8 mouse cellular contexts compared by ENCODE assay signal in the genomic region with DNA sequence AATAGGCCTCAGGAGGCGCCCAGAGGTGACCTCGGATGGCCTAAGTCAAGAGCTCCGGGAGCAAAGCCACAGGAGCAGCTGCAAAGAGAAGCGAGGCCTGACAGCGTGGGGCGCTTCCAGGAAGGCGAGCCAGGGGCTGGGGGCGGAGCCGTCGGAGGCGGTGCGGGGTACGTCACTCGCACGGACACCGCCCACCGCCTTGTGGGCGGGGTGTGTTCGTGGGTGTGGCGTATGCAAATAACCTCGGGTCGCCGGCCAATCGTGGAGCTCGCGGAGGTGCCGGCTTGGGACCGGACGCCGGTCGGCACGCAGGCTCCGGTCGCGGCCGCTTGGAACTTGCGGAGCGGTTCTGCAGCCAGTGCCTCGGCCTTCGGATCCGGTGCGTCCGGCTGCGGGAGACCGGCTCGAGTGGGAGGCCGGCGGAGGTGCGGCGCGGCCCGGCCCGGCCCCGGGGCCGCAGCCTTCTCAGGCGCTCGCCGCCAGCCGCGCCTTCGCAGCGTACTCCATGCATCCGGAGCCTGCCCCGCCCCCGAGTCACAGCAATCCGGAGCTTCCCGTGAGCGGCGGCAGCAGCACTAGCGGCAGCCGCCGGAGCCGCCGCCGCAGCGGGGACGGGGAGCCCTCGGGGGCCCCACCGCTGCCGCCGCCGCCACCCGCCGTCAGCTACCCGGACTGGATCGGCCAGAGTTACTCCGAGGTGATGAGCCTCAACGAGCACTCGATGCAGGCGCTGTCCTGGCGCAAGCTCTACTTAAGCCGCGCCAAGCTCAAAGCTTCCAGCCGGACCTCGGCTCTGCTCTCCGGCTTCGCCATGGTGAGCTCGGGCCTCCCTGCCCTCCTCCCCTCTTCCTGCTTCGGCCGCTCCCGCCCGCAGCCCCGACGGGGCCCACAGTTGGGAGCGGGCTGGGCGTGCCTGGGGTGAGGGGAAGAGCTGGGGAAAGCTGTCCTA. TPM values are rescaled to one million over a fixed set of nuclear protein-coding genes. Genes with fewer than 3 reads are reported as not detected.
DNase-seq lines count a peak whose midpoint lies in the region; ATAC-seq lines count a peak whose summit lies in the region.

Gene Orai1 (plus strand): TSS at position 322 of the 949 bp plus-strand sequence.

- peak within 1 kb of the TSS; percentile 86 for H3K4me3 ChIP-seq in lung, embryonic 16.5 days (ENCODE audit: low read length)

- H3K27ac ChIP-seq in lung, embryonic 16.5 days (ENCODE audit: low read length) = peak within 1 kb of the TSS; percentile 97

- no peaks in the 10 kb centered on the region for H3K36me3 ChIP-seq in lung, embryonic 16.5 days (ENCODE audit: control insufficient read depth, insufficient read depth, low read length)

- no peaks in the 10 kb centered on the region for H3K27me3 ChIP-seq in lung, embryonic 16.5 days (ENCODE audit: control insufficient read depth, insufficient read depth, low read depth, low read length)

- peak; percentile 88 for ATAC-seq in hematopoietic stem cell, adult 5-6 weeks (replicated peaks in 1 of 2; ENCODE audit: insufficient read depth in 1 of 2, low FRiP score in 2 of 2, low TSS enrichment in 1 of 2, low read depth in 1 of 2, poor library complexity in 2 of 2, severe bottlenecking in 2 of 2)
- peak; percentile 96 for ATAC-seq in lung, embryonic 16.5 days (ENCODE audit: low read depth)

- peaks cover 38% of the 10 kb centered on the region for H3K4me1 ChIP-seq in lung, embryonic 16.5 days (replicated peaks; ENCODE audit: control insufficient read depth, insufficient read depth, low read length)

- no peaks in the 10 kb centered on the region for H3K9me3 ChIP-seq in lung, embryonic 16.5 days (ENCODE audit: control insufficient read depth, low read length)

- peak; percentile 78 for DNase-seq in MEL-GATA-1-ER (ENCODE audit: extremely low read depth, low read depth)
- DNase-seq in cerebellum, adult 8-10 months = peak; percentile 97
- peak; percentile 97 for DNase-seq in forelimb bud, embryonic 11.5 days (ENCODE audit: low read depth, low spot score)
- peak; percentile 95 for DNase-seq in layer of hippocampus, adult 9-10 months (ENCODE audit: low spot score)
- DNase-seq in ovary, postnatal 10 days (ENCODE audit: low spot score) = peak; percentile 84
- DNase-seq in thymus, postnatal 10 days (ENCODE audit: low spot score in 2 of 2) = peak; percentile 96 to 98

- under 1% methylated on average over 93 of the region's 106 CpGs for WGBS in lung, embryonic 16.5 days

- H3K4me2 ChIP-seq in lung, embryonic 16.5 days (ENCODE audit: low read depth, low read length) = peak within 1 kb of the TSS; percentile 78

- H3K9ac ChIP-seq in lung, embryonic 16.5 days (ENCODE audit: low read length) = peak within 1 kb of the TSS; percentile 88

RNA-seq across cellular contexts. Expression of gene Orai1, which starts in this region (rescaled TPM):
- total RNA-seq in hematopoietic stem cell, adult 5-6 weeks (2017) = 16.8 and 18.2 TPM in 2 replicates
- 18.2 and 19.3 TPM in 2 replicates for polyA plus RNA-seq in lung, embryonic 16.5 days (2015; fragmentation: Nextera tagmentation; extraction: Ambion mirVana)

Comparison
In these comparisons a context has a peak if more than half of its experiments do, and no peak if none do; other contexts are left out.
1. Peak in every context shown above with its lines: DNase-seq, ATAC-seq, H3K4me3 ChIP-seq and H3K27ac ChIP-seq.